Mouse (Mus musculus) cerebellum, adult 2 months (tissue): ENCODE results near the gene Kcnip4.

ENCODE experiments used
- CTCF ChIP-seq: fragments of 200-500 bp; IDR thresholded peaks from 2 replicates; pipeline ENCODE4 v1.5.1; 2011; ENCODE audit warnings: low read depth, mild to moderate bottlenecking, control low read depth, low read length, moderate library complexity, borderline replicate concordance; ENCODE audit not compliant: insufficient read depth
- POLR2A ChIP-seq: fragments of 200-500 bp; IDR thresholded peaks from 2 replicates; pipeline ENCODE4 v1.6.1; 2011; ENCODE audit warnings: low read length, control low read depth, borderline replicate concordance; ENCODE audit not compliant: insufficient read depth

DNA sequence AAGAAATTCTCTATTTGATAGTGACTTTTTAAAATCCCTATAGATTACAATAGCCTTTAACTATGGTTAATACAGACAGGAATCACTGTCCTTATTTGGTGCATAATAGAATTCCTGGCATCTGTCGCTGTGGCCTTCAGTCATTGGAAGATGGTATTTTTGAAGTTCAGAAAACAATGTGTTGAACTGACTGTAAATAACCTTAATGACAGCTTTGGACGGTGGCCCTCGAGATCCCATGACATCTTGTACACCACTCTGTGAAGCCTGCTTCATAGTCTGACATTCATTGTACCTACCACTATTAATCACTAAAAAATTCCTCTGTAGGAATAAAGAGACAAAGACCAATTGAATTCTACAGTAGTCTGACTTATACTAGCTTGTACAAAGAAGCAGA, 430.4 kb downstream of the Kcnip4 start:
- TF ChIP-seq POLR2A (no peak), CTCF (no peak)
